Mouse (Mus musculus): ENCODE results near the gene Cacng5. TPM values are rescaled to one million over a fixed set of nuclear protein-coding genes. Genes with fewer than 3 reads are reported as not detected.

Gene Cacng5
- total RNA-seq, 4 experiments from 2014 or later = 10.8 to 14.5 (median 12.6) TPM

DNA sequence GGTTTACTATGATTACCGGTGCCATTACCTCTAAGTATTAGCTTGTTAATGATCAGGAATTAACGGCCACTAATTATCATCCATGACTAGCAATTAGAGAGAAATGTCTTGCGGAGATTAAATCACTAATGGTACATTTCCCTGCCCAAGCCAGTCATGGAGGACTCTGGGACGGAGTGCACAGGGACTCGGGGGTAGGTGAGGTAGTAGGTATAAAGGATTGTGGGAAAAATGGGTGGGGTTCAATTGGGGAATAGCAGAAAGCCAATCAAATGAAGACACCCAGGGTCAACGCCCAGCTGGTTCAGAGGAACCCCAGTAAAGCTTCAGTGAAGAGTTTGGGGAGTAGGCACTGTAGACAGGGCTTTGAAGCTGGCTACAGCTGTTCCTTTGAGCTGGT, 27.5 kb downstream of the Cacng5 start:
- no peak for DNase-seq (ENCODE audit: low spot score in 2 of 2)

DNA sequence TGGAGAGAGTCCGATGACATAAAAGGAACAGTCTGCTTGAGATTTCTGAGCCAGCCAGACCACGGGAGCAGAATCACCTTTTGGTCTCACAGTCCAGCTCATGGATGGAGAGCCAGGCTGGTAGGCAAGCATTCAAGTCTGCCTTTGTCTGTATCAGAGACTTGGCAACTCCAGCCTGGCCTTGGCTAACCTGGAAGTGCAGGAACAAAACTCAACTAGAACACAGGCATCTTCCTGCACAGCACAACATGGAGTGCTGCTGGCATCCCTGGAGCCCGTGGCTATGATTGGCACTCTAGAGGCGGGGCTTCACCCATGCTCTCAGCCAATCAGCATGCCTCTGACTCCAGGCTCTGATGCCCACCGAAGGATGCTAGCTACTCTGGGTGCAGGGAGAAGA, 38.0 kb downstream of the Cacng5 start:
- DNase-seq (ENCODE audit: low spot score in 2 of 2) = no peak

- peak; percentile 34 to 37 for DNase-seq (ENCODE audit: low spot score in 2 of 2)
Measured at GRCm38 (mm10) chr11:107875861-107876494, 38.9 kb downstream of the Cacng5 start.

DNA sequence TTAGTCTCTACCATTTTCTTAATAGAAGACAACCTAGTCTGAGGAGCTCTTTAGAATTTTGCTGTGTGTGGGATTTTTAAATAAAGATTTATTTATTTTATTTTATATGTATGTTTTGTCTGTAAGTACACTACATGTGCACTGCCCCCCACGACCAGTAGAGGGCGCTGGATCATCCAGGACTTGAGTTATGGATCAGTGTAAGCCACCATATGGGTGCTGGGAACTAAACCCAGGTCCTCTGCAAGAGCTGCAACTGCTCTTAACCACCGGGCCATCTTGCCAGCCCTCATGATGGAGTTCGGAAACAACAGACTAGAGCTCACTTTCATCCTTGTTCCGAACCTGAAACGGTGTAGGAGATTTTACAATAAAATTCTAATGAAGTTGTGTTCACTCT, 42.1 kb downstream of the Cacng5 start:
- DNase-seq (ENCODE audit: low spot score in 2 of 2) = no peak

GRCm38 (mm10) chr11:107867509-107867908, 47.3 kb downstream of the Cacng5 start:
- DNase-seq (ENCODE audit: low spot score in 2 of 2) = peak; percentile 68 to 71

DNA sequence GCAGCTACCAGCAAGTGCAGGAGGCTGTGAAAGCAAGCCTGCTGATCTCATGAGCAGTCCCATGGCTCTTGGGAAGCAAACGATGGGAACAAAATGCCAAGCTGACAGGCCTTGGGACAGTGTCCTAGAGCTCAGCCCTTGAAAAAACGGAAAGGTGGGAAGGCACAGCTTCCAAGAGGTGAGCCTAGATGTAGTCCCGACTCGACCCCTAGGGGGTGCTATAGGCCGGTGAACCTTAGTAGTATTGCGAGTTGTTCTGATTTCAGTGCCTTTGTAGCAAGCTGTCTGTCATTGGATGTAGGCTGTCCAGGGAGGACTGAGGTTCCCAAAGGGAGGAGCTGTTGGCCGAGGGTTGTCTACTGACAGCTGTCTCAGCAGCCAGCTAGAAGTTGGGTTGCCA, 49.7 kb downstream of the Cacng5 start:
- peak; percentile 61 to 86 for DNase-seq (ENCODE audit: low spot score in 2 of 2)

DNA sequence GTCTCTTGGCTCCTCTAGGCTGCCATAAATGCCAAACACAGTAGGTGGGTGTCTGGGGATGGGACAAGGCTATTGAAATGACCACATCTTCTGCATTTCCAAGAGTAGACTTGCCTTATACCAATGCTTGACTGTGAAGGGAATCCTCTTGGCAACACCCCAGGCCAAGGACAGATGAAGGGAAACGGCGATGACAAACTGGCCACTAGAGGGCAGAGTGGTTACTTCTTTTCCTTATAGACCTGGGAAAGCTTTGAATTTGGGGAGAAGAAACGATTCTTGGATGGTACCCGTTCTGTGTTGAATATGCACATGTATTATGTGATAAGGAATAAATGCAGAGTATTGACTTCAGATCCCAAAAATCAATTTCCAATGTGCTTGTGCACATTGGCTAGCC, 50.8 kb downstream of the Cacng5 start:
- DNase-seq (ENCODE audit: low spot score in 2 of 2) = peak; percentile 59 to 72

DNA sequence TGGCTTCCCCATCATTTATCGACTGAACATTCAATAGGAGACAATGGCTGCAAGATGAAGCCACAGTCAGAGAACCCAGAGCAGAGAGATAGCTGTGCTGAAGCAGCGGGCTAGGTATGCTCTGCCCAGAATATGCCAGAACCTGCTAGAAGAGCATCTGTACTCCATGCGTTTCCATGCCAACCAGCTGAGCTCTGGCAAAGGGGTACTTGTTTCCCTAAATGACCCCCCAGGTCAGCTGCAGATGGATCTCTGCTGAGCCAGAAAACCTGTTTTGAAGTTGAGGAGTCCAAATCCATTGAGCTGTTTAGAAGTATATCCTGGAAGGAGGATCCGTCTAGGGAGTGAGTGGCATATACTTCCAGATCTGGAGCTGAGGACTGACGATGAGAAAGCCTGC, 53.1 kb downstream of the Cacng5 start:
- no peak for DNase-seq (ENCODE audit: low spot score in 2 of 2)

GRCm38 (mm10) chr11:107859871-107860270, 55.0 kb downstream of the Cacng5 start:
- DNase-seq (ENCODE audit: low spot score in 2 of 2) = no peak

DNA sequence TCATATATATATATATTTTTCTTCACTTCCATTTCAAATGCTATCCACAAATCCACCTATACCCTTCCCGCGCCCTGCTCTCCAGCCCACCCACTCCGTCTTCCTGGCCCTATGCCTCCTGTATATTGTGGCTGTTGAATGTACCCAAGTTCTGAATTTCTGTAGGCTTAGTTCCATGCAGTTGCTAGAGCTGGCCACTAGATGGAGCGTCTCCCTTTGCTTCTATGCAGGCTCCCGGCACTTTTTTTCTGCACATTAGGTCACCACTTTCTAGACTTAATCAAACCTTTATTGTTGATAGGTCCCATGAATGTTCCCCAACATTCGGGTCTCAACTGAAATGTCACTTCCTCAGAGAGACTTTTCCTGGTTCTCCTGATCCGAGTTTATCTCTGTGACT, 55.6 kb downstream of the Cacng5 start:
- peak in 1 of 2 experiments; percentile 58 for DNase-seq (ENCODE audit: low spot score in 2 of 2)

DNA sequence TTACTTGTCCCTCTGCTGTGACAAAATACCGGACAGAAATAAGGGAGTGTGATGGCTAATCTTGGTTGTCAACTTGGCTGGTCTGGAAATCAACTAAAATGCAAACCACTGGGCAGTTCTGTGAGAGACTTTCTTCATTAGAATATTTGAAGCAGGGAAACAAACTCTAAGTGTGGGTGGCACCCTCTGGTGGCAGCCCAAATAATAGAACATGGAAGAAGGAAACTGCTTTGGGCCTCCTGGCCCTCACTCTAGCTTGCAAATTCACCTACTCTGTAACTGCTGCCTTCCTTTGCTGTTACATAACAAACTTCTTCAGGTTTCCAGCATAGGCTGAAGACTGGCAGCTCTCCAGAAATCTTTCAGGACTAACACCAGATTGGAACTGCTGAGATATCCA, 61.8 kb downstream of the Cacng5 start:
- peak; percentile 44 to 65 for DNase-seq (ENCODE audit: low spot score in 2 of 2)

- no peak for DNase-seq (ENCODE audit: low spot score in 2 of 2)
Measured at GRCm38 (mm10) chr11:107849621-107850020, 65.2 kb downstream of the Cacng5 start.

GRCm38 (mm10) chr11:107844175-107844574, 70.7 kb downstream of the Cacng5 start:
- DNase-seq (ENCODE audit: low spot score in 2 of 2) = no peak

GRCm38 (mm10) chr11:107833351-107834040, 81.4 kb downstream of the Cacng5 start:
- DNase-seq (ENCODE audit: low spot score in 2 of 2) = no peak

Other genes with a start within 250 kb of the Cacng5 start
- gene Cacng1, start 198.5 kb downstream of the Cacng5 start, total RNA-seq (2022) = not detected
- 10 to 100 TPM; 20.4 to 24.2 (median 22.2) TPM for gene Cacng4, start 120.5 kb downstream of the Cacng5 start, total RNA-seq (2022)

Measured in layer of hippocampus, adult 8-10 months (tissue).